In the genomic region with DNA sequence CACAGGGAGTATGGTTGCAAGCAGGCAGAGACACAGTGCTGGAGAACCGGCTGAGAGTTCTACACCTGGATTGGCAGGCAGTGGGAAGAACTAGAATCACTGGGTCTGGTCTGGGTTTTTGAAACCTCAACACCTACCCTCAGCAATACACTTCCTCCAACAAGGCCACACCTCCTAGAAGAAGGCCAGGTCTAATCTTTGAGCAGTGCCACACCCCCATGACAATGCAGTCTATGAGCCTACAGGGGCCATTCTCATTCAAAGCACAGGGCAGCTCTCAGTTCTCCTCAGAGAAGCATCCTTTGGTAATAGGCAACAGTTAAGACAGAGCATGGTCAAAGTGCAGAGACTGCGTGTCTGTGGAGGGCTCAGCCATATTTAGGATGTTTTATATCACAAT, we compare ENCODE assay signal across 28 mouse cellular contexts.
DNase-seq lines count a peak whose midpoint lies in the region; ATAC-seq and TF ChIP-seq lines count a peak whose summit lies in the region.
"Had no signal": no experiment of that assay in that cellular context is flagged by ENCODE, and none has a peak within 500 bp of the region (broad histone marks: within the 10 kb centered on the region; RNA-seq: fewer than 3 reads in every experiment).

No protein-coding gene starts in this region.

- H3K9ac ChIP-seq in heart, adult 2 months (ENCODE audit: low read depth, low read length): no peak overlapping the region
- H3K9ac ChIP-seq: embryonic facial prominence, embryonic 12.5 days; embryonic facial prominence, embryonic 15.5 days; forebrain, postnatal 0 days; heart, embryonic 13.5 days; hindbrain, embryonic 14.5 days had no signal

- no peak for TF ChIP-seq POLR2A in heart, adult 2 months (IDR thresholded peaks at IDR 0.05; ENCODE audit: insufficient read depth, low read depth, low read length)

- no peak overlapping the region for H3K27ac ChIP-seq in heart, adult 2 months
- H3K27ac ChIP-seq: embryonic facial prominence, embryonic 12.5 days; embryonic facial prominence, embryonic 15.5 days; gastrocnemius, adult 2 months; heart, embryonic 10.5 days; heart, embryonic 13.5 days; hindbrain, embryonic 14.5 days; hindbrain, postnatal 0 days had no signal

- peak; percentile 49 for DNase-seq in heart, adult 11 months
- DNase-seq in heart, adult 2 months: no peak
- DNase-seq in MEL-GATA-1-ER (ENCODE audit: extremely low read depth, low read depth): peak; percentile 22
- no peak for DNase-seq in adrenal gland, postnatal 10 days
- DNase-seq in urinary bladder, postnatal 36 days (ENCODE audit: low spot score in 2 of 2): no peak
- DNase-seq in spleen, postnatal 14 days (ENCODE audit: low spot score in 2 of 2): no peak
- DNase-seq: adrenal gland, adult 8-10 months; adrenal gland, postnatal 36 days; B cell, adult 2 months; cerebellum, adult 18-20 months; cerebellum, adult 9-10 months; cerebellum, postnatal 14 days; forebrain, postnatal 0 days; gastrocnemius, adult 2 months; gastrocnemius, postnatal 14 days; heart, adult 18-20 months; heart, postnatal 14 days; heart, postnatal 4 days had no signal

- H3K4me3 ChIP-seq in heart, adult 2 months: no peak overlapping the region
- H3K4me3 ChIP-seq: embryonic facial prominence, embryonic 12.5 days; embryonic facial prominence, embryonic 15.5 days; gastrocnemius, adult 2 months; heart, embryonic 10.5 days; heart, embryonic 13.5 days had no signal

- TF ChIP-seq CTCF in heart, adult 2 months (IDR thresholded peaks at IDR 0.05): no peak

- WGBS in heart, adult 2 months: 94% methylated on average over 2 of the region's 2 CpGs

- intact Hi-C loops in heart, adult 2 months (cut with DNase I): no loop called here

- ATAC-seq in megakaryocyte, adult 5-6 weeks (ENCODE audit: poor library complexity, severe bottlenecking): peak; percentile 43; the same call in 1 of the 2 replicates
- ATAC-seq: activated CD4-positive, CD25-positive, alpha-beta regulatory T cell, adult 4 months; forebrain, embryonic 14.5 days; forebrain, postnatal 0 days; hindbrain, postnatal 0 days; inflammation-experienced regulatory T-cells, adult 6 months had no signal

- H3K79me2 ChIP-seq in heart, adult 2 months (replicated peaks; ENCODE audit: control insufficient read depth, insufficient read depth, low read length): no peaks in the 10 kb centered on the region

- H3K27me3 ChIP-seq in heart, adult 2 months (ENCODE audit: control insufficient read depth, insufficient read depth, low read length): no peaks in the 10 kb centered on the region
- H3K27me3 ChIP-seq: embryonic facial prominence, embryonic 12.5 days; embryonic facial prominence, embryonic 15.5 days; heart, embryonic 13.5 days had no signal

- H3K4me1 ChIP-seq in heart, adult 2 months (ENCODE audit: control insufficient read depth, insufficient read depth, low read length): no peaks in the 10 kb centered on the region
- H3K4me1 ChIP-seq: embryonic facial prominence, embryonic 12.5 days; embryonic facial prominence, embryonic 15.5 days; heart, embryonic 10.5 days; heart, embryonic 13.5 days had no signal

- TF ChIP-seq EP300 in heart, adult 2 months (IDR thresholded peaks at IDR 0.05; ENCODE audit: insufficient read depth, low read depth, low read length): no peak

- no peaks in the 10 kb centered on the region for H3K36me3 ChIP-seq in heart, adult 2 months (ENCODE audit: control insufficient read depth, insufficient read depth, low read length)
- H3K36me3 ChIP-seq: embryonic facial prominence, embryonic 12.5 days; embryonic facial prominence, embryonic 15.5 days; heart, embryonic 10.5 days; heart, embryonic 13.5 days had no signal

Comparison
In these comparisons a context has a peak if more than half of its experiments do, and no peak if none do; other contexts are left out.
1. DNase-seq: peak in heart, adult 11 months (single experiment) and MEL-GATA-1-ER (single experiment); none in heart, adult 2 months (0 of 2), adrenal gland, postnatal 10 days (single experiment), urinary bladder, postnatal 36 days (0 of 2) and spleen, postnatal 14 days (0 of 2).